Mouse (Mus musculus) cerebellum, postnatal 10 days (tissue): Measurements from ENCODE around the gene R3hdm4.

Experiments
- DNase-seq, 2 experiments: peaks; one replicate each; pipeline ENCODE4 v3.0.0; 2021; ENCODE audit warnings: mixed read lengths in 2 of 2

R3hdm4 gene

GRCm38 (mm10) chr10:79865801-79866295 is 55.2 kb downstream of the R3hdm4 start:
- peak; percentile 44 to 47 for DNase-seq

- DNase-seq, result peak in 1 of 2 experiments; percentile 56
Measured at GRCm38 (mm10) chr10:79865189-79865601, 55.8 kb downstream of the R3hdm4 start.

- peak; percentile 34 to 61 for DNase-seq
Measured at GRCm38 (mm10) chr10:79864351-79865188, 56.4 kb downstream of the R3hdm4 start.

- peak; percentile 66 to 71 for DNase-seq
Measured at GRCm38 (mm10) chr10:79862925-79863324, 58.1 kb downstream of the R3hdm4 start.

- DNase-seq, result peak; percentile 50 to 55
Measured at GRCm38 (mm10) chr10:79862049-79862788, 58.8 kb downstream of the R3hdm4 start.

GRCm38 (mm10) chr10:79861230-79862048 is 59.6 kb downstream of the R3hdm4 start:
- DNase-seq, result peak; percentile 74 to 75

GRCm38 (mm10) chr10:79860079-79860911 is 60.7 kb downstream of the R3hdm4 start:
- no peak for DNase-seq
